Mouse (Mus musculus): ENCODE data around the gene 2010109A12Rik. TPM values are rescaled to one million over a fixed set of nuclear protein-coding genes. Genes with fewer than 3 reads are reported as not detected.

The 2010109A12Rik gene
- total RNA-seq, 1 experiment from 2014 or later, result 1.3 TPM

- no peak for DNase-seq
Observed at GRCm38 (mm10) chr5:93229527-93229926, 23.2 kb downstream of the 2010109A12Rik start.

GRCm38 (mm10) chr5:93231721-93232120 is 25.4 kb downstream of the 2010109A12Rik start:
- DNase-seq, result no peak

- DNase-seq, result no peak
Observed at GRCm38 (mm10) chr5:93232838-93233237, 26.5 kb downstream of the 2010109A12Rik start.

GRCm38 (mm10) chr5:93234130-93234529 is 27.8 kb downstream of the 2010109A12Rik start:
- DNase-seq, result no peak

GRCm38 (mm10) chr5:93234605-93235004 is 28.3 kb downstream of the 2010109A12Rik start:
- DNase-seq, result no peak

- no peak for DNase-seq
Observed at GRCm38 (mm10) chr5:93235888-93236287, 29.6 kb downstream of the 2010109A12Rik start.

- DNase-seq, result no peak
Observed at GRCm38 (mm10) chr5:93236541-93236940, 30.2 kb downstream of the 2010109A12Rik start.

- no peak for DNase-seq
Observed at GRCm38 (mm10) chr5:93239590-93240544, 33.5 kb downstream of the 2010109A12Rik start.

- DNase-seq, result no peak
Observed at GRCm38 (mm10) chr5:93245280-93245679, 39.0 kb downstream of the 2010109A12Rik start.

- no peak for DNase-seq
Observed at GRCm38 (mm10) chr5:93249940-93250578, 43.7 kb downstream of the 2010109A12Rik start.

GRCm38 (mm10) chr5:93251001-93251760 is 44.9 kb downstream of the 2010109A12Rik start:
- peak; percentile 83 for DNase-seq

GRCm38 (mm10) chr5:93255759-93256265 is 49.5 kb downstream of the 2010109A12Rik start:
- DNase-seq, result no peak

- DNase-seq, result no peak
Observed at GRCm38 (mm10) chr5:93256820-93257405, 50.6 kb downstream of the 2010109A12Rik start.

GRCm38 (mm10) chr5:93259349-93259748 is 53.0 kb downstream of the 2010109A12Rik start:
- DNase-seq, result no peak

GRCm38 (mm10) chr5:93260983-93261382 is 54.7 kb downstream of the 2010109A12Rik start:
- DNase-seq, result no peak

GRCm38 (mm10) chr5:93262751-93263150 is 56.4 kb downstream of the 2010109A12Rik start:
- DNase-seq, result no peak

Other genes starting within 250 kb of the 2010109A12Rik start
- 0.78 TPM in 1 of 2 replicates, not detected in the other for gene Sowahb, start 161.5 kb upstream of the 2010109A12Rik start, total RNA-seq (2021)
- 56.7 and 59.4 TPM in 2 replicates for gene Sept11, start 113.1 kb upstream of the 2010109A12Rik start, total RNA-seq (2021)
- gene Ccni, start within 50 bp of the 2010109A12Rik start, total RNA-seq (2021), result 240 and 262 TPM in 2 replicates
- 35.7 and 42.1 TPM in 2 replicates for gene Ccng2, start 60.7 kb downstream of the 2010109A12Rik start, total RNA-seq (2021)